Mouse (Mus musculus) G1E (cell line): ENCODE measurements at regions not wholly inside any gene's neighbourhood (a gene's known extent, or its start where the extent isn't known, plus 50 kb on each side); places are given as distances from the start of the nearest gene placed in this dataset.

ENCODE experiments used
- ATAC-seq: 2 replicates; pipeline ENCODE4 v1.8.0; 2016; ENCODE audit warnings: mild to moderate bottlenecking; ENCODE audit not compliant: insufficient number of reproducible peaks, poor library complexity, low FRiP score, severe bottlenecking; ENCODE audit errors: extremely low read depth
- DNase-seq: peaks from one replicate; pipeline ENCODE4 v3.0.0; 2012; ENCODE audit warnings: low spot score
- H3K27me3 ChIP-seq: 2 replicates; pipeline ENCODE4 v1.6.1; 2012; ENCODE audit warnings: mild to moderate bottlenecking, low read length, inconsistent platforms; ENCODE audit not compliant: insufficient read depth
- H3K36me3 ChIP-seq: replicated peaks from 2 replicates; pipeline ENCODE3; 2012; ENCODE audit warnings: mild to moderate bottlenecking, inconsistent platforms
- H3K4me1 ChIP-seq: 2 replicates; pipeline ENCODE4 v1.6.1; 2012; ENCODE audit warnings: low read depth, low read length, inconsistent platforms, mixed read lengths; ENCODE audit not compliant: insufficient read depth
- H3K4me3 ChIP-seq: 2 replicates; pipeline ENCODE4 v1.5.1; 2012; ENCODE audit warnings: low read depth, mild to moderate bottlenecking, inconsistent platforms, low read length, moderate library complexity, mixed read lengths
- H3K9me3 ChIP-seq: replicated peaks from 2 replicates; pipeline ENCODE4 v1.6.1; 2012; ENCODE audit warnings: inconsistent platforms
- CTCF ChIP-seq: IDR thresholded peaks from 2 replicates; pipeline ENCODE4 v1.5.1; 2012; ENCODE audit warnings: low read depth, low read length, inconsistent platforms, mixed read lengths
- GATA1 ChIP-seq: IDR thresholded peaks from 2 replicates; pipeline ENCODE4 v1.6.1; 2012; ENCODE audit warnings: borderline replicate concordance, low read length, inconsistent platforms, mixed read lengths
- GATA2 ChIP-seq: IDR thresholded peaks from 2 replicates; pipeline ENCODE4 v1.6.1; 2012; ENCODE audit warnings: low read depth, low read length, inconsistent platforms, borderline replicate concordance
- POLR2AphosphoS5 ChIP-seq: IDR thresholded peaks from 2 replicates; pipeline ENCODE4 v1.6.1; 2012; ENCODE audit warnings: low read depth, low read length, inconsistent platforms; ENCODE audit not compliant: insufficient replicate concordance
- TAL1 ChIP-seq: conservative IDR thresholded peaks from 2 replicates; pipeline ENCODE4 v1.6.1; 2012; ENCODE audit warnings: low read depth, low read length, inconsistent platforms, mixed read lengths

DNA sequence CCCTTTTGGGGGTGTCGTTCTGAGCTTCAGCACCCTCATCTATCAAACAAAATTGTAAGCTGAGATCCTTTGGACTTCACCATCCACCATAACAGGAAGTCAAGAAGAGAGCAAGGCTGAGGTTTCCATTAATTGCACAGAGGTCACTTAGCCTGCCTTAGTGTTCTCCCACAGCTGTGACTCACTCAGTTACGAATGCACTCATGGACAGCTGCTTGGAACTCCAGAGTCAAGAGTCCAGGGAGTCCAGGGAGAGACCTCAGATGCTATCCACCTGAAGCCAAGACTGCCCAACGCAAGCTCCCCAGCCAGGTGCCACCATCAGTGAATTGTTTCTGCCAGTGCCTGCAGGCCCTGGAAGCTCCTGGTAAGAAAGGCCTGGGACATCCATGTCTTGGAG is 259.8 kb downstream of the Tcf7l2 start:
- ATAC-seq = no peak
- TF ChIP-seq POLR2AphosphoS5 (no peak), TAL1 (no peak), CTCF (no peak), GATA2 (no peak), GATA1 (no peak)
- peaks cover 23% of the 10 kb centered on the region for H3K9me3 ChIP-seq
- H3K36me3 ChIP-seq = no peaks in the 10 kb centered on the region
- H3K4me3 ChIP-seq = no peak overlapping the region
- H3K27me3 ChIP-seq = peaks cover 7% of the 10 kb centered on the region
- no peak for DNase-seq
- H3K4me1 ChIP-seq = no peaks in the 10 kb centered on the region

DNA sequence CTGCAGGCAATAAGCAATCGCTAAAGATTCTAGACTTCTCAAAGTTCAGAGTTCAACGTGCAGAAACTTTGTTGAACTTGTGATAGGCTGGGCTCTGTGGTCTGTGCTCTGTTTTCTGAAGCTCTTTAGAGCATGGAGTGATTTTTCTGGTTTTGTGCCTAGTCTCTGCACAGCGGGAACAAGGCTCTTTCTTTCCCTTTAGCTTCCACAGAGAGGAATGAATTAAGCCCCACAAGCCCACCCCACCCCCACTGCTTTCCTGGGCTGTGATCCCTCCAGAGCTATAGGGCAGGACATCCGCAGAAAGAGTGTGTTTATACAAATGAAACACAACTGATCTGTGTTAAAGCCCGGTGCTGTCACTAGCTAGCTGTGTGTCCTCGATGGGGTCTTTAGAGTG is 264.3 kb downstream of the Tcf7l2 start:
- H3K27me3 ChIP-seq = peaks cover 7% of the 10 kb centered on the region
- ATAC-seq = no peak
- no peak for TF ChIP-seq TAL1
- TF ChIP-seq GATA1 = no peak
- no peak for TF ChIP-seq GATA2
- no peak for TF ChIP-seq CTCF
- TF ChIP-seq POLR2AphosphoS5 = no peak

DNA sequence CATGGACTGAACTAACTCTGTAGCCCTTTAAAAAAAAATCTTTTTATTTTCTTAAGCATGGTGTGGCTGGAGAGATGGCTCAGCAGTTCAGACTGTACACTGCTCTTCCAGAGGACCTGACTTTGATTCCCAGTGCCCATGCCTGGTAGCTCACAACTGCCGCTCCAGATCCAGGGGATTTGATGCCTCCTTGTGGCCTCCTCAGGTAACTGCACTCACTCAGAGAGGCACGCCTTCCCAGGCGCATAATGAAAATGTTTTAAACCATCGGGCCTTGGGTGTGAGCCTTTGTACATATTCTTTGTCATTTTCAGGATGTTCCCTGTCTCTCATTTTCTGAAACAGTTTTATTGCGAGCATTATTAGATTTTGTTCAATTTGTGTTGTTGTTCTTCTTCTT is 265.8 kb downstream of the Tcf7l2 start:
- Histone ChIP-seq H3K27me3 (peaks cover 7% of the 10 kb centered on the region), H3K4me3 (no peak overlapping the region), H3K9me3 (peaks cover 17% of the 10 kb centered on the region), H3K4me1 (0 out of 2 replicates have a peak, but pooled peaks cover 3% of the 10 kb centered on the region), H3K36me3 (no peaks in the 10 kb centered on the region)
- ATAC-seq (no peak), DNase-seq (no peak)
- TF ChIP-seq POLR2AphosphoS5 (no peak), CTCF (peak; percentile 14; the same call in 1 of the 2 replicates)

More for the DNA sequence above, 264.3 kb downstream of the Tcf7l2 start:
- DNase-seq = no peak
- 0 out of 2 replicates have a peak, but pooled peaks cover 3% of the 10 kb centered on the region for H3K4me1 ChIP-seq
- peaks cover 20% of the 10 kb centered on the region for H3K9me3 ChIP-seq
- no peaks in the 10 kb centered on the region for H3K36me3 ChIP-seq
- no peak overlapping the region for H3K4me3 ChIP-seq

DNA sequence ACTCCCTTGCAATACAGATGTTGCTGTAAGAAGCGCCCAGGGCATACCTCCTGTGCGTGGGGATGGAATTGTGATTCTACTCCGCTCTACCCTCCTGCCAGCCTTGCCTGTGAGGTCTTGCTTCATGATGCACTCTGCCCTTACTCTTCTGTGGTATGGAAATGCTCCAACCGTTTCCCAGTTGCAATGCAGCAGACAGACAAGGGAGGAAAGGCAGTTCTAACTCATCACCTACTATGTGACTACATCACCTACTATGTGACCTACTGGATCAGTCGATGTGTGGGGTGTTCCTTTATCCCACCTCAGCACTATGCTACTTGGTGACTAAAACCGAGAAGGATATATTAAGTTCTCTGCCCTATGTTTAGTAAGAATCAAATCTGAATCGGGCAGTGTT is 269.1 kb downstream of the Tcf7l2 start:
- H3K4me3 ChIP-seq = no peak overlapping the region
- no peaks in the 10 kb centered on the region for H3K36me3 ChIP-seq
- TF ChIP-seq CTCF (no peak), GATA2 (no peak), POLR2AphosphoS5 (no peak), TAL1 (no peak), GATA1 (no peak)
- ATAC-seq (no peak), DNase-seq (no peak)
- H3K27me3 ChIP-seq = peaks cover 13% of the 10 kb centered on the region
- peaks cover 11% of the 10 kb centered on the region for H3K9me3 ChIP-seq
- 0 out of 2 replicates have a peak, but pooled peaks cover 3% of the 10 kb centered on the region for H3K4me1 ChIP-seq

DNA sequence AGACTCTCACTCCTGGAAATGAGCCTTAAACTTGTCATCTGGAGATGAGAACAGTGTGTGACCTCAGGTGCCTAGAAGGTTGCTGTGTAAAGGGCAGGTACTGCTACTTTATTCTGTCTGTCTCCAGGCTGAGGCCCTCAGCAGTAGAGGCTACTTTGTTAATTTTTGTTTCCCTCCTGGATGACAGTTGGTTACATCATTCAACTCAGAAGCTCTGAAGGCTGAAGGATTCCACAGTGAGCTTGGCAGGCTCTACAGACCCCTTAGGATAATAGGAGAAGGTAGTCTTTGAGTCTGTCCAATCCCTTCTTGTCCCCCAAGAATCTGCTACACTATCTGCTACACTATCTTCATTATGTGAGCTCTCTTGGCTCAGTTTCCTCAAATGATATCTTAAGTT is 269.7 kb downstream of the Tcf7l2 start:
- TF ChIP-seq CTCF = no peak
- TF ChIP-seq POLR2AphosphoS5 = no peak
- no peak for TF ChIP-seq GATA1
- TF ChIP-seq GATA2 = no peak
- TF ChIP-seq TAL1 = no peak
- Histone ChIP-seq H3K4me3 (no peak overlapping the region), H3K4me1 (0 out of 2 replicates have a peak, but pooled peaks cover 3% of the 10 kb centered on the region), H3K36me3 (no peaks in the 10 kb centered on the region), H3K9me3 (peaks cover 11% of the 10 kb centered on the region), H3K27me3 (peaks cover 13% of the 10 kb centered on the region)
- DNase-seq = no peak
- no peak for ATAC-seq

DNA sequence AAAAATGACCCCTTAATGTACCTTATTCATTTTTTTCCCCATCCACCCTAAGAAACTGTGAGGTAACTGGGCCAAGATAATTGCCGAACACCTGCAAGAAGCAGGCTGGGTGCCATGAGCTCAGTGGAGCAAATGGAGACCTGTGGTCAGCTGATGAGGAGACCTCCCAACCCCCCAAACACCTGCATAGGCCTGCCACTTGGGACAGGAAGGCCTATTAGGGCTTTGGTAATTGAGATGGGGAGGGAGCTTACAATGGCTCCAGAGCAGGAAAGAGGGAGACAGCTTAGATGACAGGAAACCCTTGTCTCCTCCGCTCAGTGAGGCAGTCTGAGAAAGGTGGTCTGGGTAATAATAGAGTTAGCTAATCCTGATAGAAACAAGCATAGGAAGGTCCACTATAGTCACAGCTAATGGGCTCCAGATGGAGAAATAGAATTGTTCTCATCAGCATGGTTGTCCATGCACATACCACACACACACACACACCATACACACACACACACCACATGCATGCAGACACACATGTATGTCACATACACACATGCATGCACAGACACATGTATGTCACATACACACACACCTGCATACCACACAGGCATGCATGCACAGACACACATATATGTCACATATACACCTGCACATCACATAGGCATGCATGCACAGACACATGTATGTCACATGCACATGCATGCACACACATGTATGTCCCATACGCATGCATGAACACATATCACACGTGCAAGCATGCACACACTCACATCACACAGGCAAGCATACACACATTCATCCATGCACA is 270.2 kb upstream of the Habp2 start:
- DNase-seq (no peak), ATAC-seq (no peak)

More for the DNA sequence above, 270.2 kb upstream of the Habp2 start:
- peaks cover 11% of the 10 kb centered on the region; the same call in 1 of the 2 replicates for H3K27me3 ChIP-seq
- TF ChIP-seq GATA1 = no peak
- no peak for TF ChIP-seq CTCF
- TF ChIP-seq TAL1 = no peak
- TF ChIP-seq POLR2AphosphoS5 = no peak
- TF ChIP-seq GATA2 = no peak
- peaks cover 12% of the 10 kb centered on the region for H3K9me3 ChIP-seq
- peak overlapping the region; percentile 31; the same call in 1 of the 2 replicates for H3K4me3 ChIP-seq
- no peaks in the 10 kb centered on the region for H3K36me3 ChIP-seq
- no peaks in the 10 kb centered on the region for H3K4me1 ChIP-seq
